Mouse (Mus musculus): ENCODE data around the gene Rem2. TPM values are rescaled to one million over a fixed set of nuclear protein-coding genes. Genes with fewer than 3 reads are reported as not detected.

Gene Rem2
- polyA plus RNA-seq, 1 experiment from 2014 or later, result 32.5 TPM

GRCm38 (mm10) chr14:54442548-54442947 lies 33.4 kb upstream of the Rem2 start:
- Histone ChIP-seq H3K9ac (no peak overlapping the region), H3K4me3 (replicated peaks; ENCODE audit: low read length) (no peak overlapping the region), H3K4me1 (replicated peaks; ENCODE audit: control insufficient read depth, insufficient read depth, low read length) (no peaks in the 10 kb centered on the region), H3K9me3 (ENCODE audit: control insufficient read depth, low read length) (no peaks in the 10 kb centered on the region), H3K27ac (no peak overlapping the region), H3K4me2 (replicated peaks) (no peak overlapping the region), H3K27me3 (ENCODE audit: control insufficient read depth, insufficient read depth, low read length) (0 out of 2 replicates have a peak, but pooled peaks cover 3% of the 10 kb centered on the region), H3K36me3 (replicated peaks; ENCODE audit: control insufficient read depth, insufficient read depth) (0 out of 2 replicates have a peak, but pooled peaks cover 7% of the 10 kb centered on the region)
- no peak for ATAC-seq (ENCODE audit: low FRiP score)
- WGBS, result 86% methylated on average over 3 of the region's 3 CpGs
- no peak for DNase-seq (ENCODE audit: low spot score)

- Histone ChIP-seq H3K9me3 (ENCODE audit: control insufficient read depth, low read length) (no peaks in the 10 kb centered on the region), H3K4me2 (replicated peaks) (no peak overlapping the region), H3K36me3 (replicated peaks; ENCODE audit: control insufficient read depth, insufficient read depth) (0 out of 2 replicates have a peak, but pooled peaks cover 7% of the 10 kb centered on the region), H3K4me3 (replicated peaks; ENCODE audit: low read length) (no peak overlapping the region), H3K27me3 (ENCODE audit: control insufficient read depth, insufficient read depth, low read length) (0 out of 2 replicates have a peak, but pooled peaks cover 3% of the 10 kb centered on the region), H3K9ac (no peak overlapping the region), H3K27ac (no peak overlapping the region), H3K4me1 (replicated peaks; ENCODE audit: control insufficient read depth, insufficient read depth, low read length) (no peaks in the 10 kb centered on the region)
- ATAC-seq (ENCODE audit: low FRiP score) (0 out of 2 replicates have a peak, but pooled peaks have one; percentile 9), DNase-seq (ENCODE audit: low spot score) (no peak)
- 21% methylated on average over 3 of the region's 3 CpGs for WGBS
Observed at GRCm38 (mm10) chr14:54443196-54443595, 32.7 kb upstream of the Rem2 start.

GRCm38 (mm10) chr14:54443712-54444618 lies 31.9 kb upstream of the Rem2 start:
- Histone ChIP-seq H3K4me1 (replicated peaks; ENCODE audit: control insufficient read depth, insufficient read depth, low read length) (no peaks in the 10 kb centered on the region), H3K27me3 (ENCODE audit: control insufficient read depth, insufficient read depth, low read length) (0 out of 2 replicates have a peak, but pooled peaks cover 3% of the 10 kb centered on the region), H3K9ac (no peak overlapping the region), H3K4me2 (replicated peaks) (no peak overlapping the region), H3K4me3 (replicated peaks; ENCODE audit: low read length) (no peak overlapping the region), H3K27ac (no peak overlapping the region), H3K9me3 (ENCODE audit: control insufficient read depth, low read length) (no peaks in the 10 kb centered on the region), H3K36me3 (replicated peaks; ENCODE audit: control insufficient read depth, insufficient read depth) (0 out of 2 replicates have a peak, but pooled peaks cover 7% of the 10 kb centered on the region)
- DNase-seq (ENCODE audit: low spot score) (no peak), ATAC-seq (ENCODE audit: low FRiP score) (no peak)
- WGBS, result 70% methylated on average over 15 of the region's 15 CpGs

- Histone ChIP-seq H3K4me2 (replicated peaks) (no peak overlapping the region), H3K9ac (no peak overlapping the region), H3K27ac (no peak overlapping the region), H3K9me3 (ENCODE audit: control insufficient read depth, low read length) (no peaks in the 10 kb centered on the region), H3K27me3 (ENCODE audit: control insufficient read depth, insufficient read depth, low read length) (0 out of 2 replicates have a peak, but pooled peaks cover 3% of the 10 kb centered on the region), H3K36me3 (replicated peaks; ENCODE audit: control insufficient read depth, insufficient read depth) (no peaks in the 10 kb centered on the region), H3K4me1 (replicated peaks; ENCODE audit: control insufficient read depth, insufficient read depth, low read length) (no peaks in the 10 kb centered on the region), H3K4me3 (replicated peaks; ENCODE audit: low read length) (no peak overlapping the region)
- no peak for DNase-seq (ENCODE audit: low spot score)
- WGBS, result 68% methylated on average over 3 of the region's 3 CpGs
- ATAC-seq (ENCODE audit: low FRiP score), result no peak
Observed at GRCm38 (mm10) chr14:54445476-54445875, 30.4 kb upstream of the Rem2 start.

GRCm38 (mm10) chr14:54453566-54453965 lies 22.3 kb upstream of the Rem2 start:
- Histone ChIP-seq H3K4me1 (replicated peaks; ENCODE audit: control insufficient read depth, insufficient read depth, low read length) (no peaks in the 10 kb centered on the region), H3K36me3 (replicated peaks; ENCODE audit: control insufficient read depth, insufficient read depth) (no peaks in the 10 kb centered on the region), H3K9me3 (ENCODE audit: control insufficient read depth, low read length) (no peaks in the 10 kb centered on the region), H3K9ac (no peak overlapping the region), H3K4me2 (replicated peaks) (no peak overlapping the region), H3K27me3 (ENCODE audit: control insufficient read depth, insufficient read depth, low read length) (no peaks in the 10 kb centered on the region), H3K4me3 (replicated peaks; ENCODE audit: low read length) (no peak overlapping the region), H3K27ac (no peak overlapping the region)
- no peak for DNase-seq (ENCODE audit: low spot score)
- no peak for ATAC-seq (ENCODE audit: low FRiP score)
- WGBS, result 86% methylated on average over 9 of the region's 9 CpGs

GRCm38 (mm10) chr14:54454669-54455528 lies 21.0 kb upstream of the Rem2 start:
- Histone ChIP-seq H3K4me2 (replicated peaks) (no peak overlapping the region), H3K4me3 (replicated peaks; ENCODE audit: low read length) (no peak overlapping the region), H3K36me3 (replicated peaks; ENCODE audit: control insufficient read depth, insufficient read depth) (no peaks in the 10 kb centered on the region), H3K27me3 (ENCODE audit: control insufficient read depth, insufficient read depth, low read length) (no peaks in the 10 kb centered on the region), H3K27ac (no peak overlapping the region), H3K4me1 (replicated peaks; ENCODE audit: control insufficient read depth, insufficient read depth, low read length) (no peaks in the 10 kb centered on the region), H3K9ac (no peak overlapping the region), H3K9me3 (ENCODE audit: control insufficient read depth, low read length) (no peaks in the 10 kb centered on the region)
- ATAC-seq (ENCODE audit: low FRiP score), result no peak
- 88% methylated on average over 11 of the region's 11 CpGs for WGBS
- DNase-seq (ENCODE audit: low spot score), result no peak

GRCm38 (mm10) chr14:54457907-54458569 lies 17.9 kb upstream of the Rem2 start:
- Histone ChIP-seq H3K9ac (no peak overlapping the region), H3K36me3 (replicated peaks; ENCODE audit: control insufficient read depth, insufficient read depth) (no peaks in the 10 kb centered on the region), H3K4me1 (replicated peaks; ENCODE audit: control insufficient read depth, insufficient read depth, low read length) (no peaks in the 10 kb centered on the region), H3K4me3 (replicated peaks; ENCODE audit: low read length) (no peak overlapping the region), H3K27ac (no peak overlapping the region), H3K9me3 (ENCODE audit: control insufficient read depth, low read length) (no peaks in the 10 kb centered on the region), H3K4me2 (replicated peaks) (no peak overlapping the region), H3K27me3 (ENCODE audit: control insufficient read depth, insufficient read depth, low read length) (no peaks in the 10 kb centered on the region)
- WGBS, result 91% methylated on average over 14 of the region's 14 CpGs
- no peak for ATAC-seq (ENCODE audit: low FRiP score)
- DNase-seq (ENCODE audit: low spot score), result no peak

GRCm38 (mm10) chr14:54462146-54462545 lies 13.8 kb upstream of the Rem2 start:
- peaks cover 8% of the 10 kb centered on the region for H3K4me1 ChIP-seq (replicated peaks; ENCODE audit: control insufficient read depth, insufficient read depth, low read length)
- H3K9me3 ChIP-seq (ENCODE audit: control insufficient read depth, low read length), result no peaks in the 10 kb centered on the region
- no peak overlapping the region for H3K27ac ChIP-seq
- no peak overlapping the region for H3K4me3 ChIP-seq (replicated peaks; ENCODE audit: low read length)
- H3K27me3 ChIP-seq (ENCODE audit: control insufficient read depth, insufficient read depth, low read length), result no peaks in the 10 kb centered on the region
- H3K4me2 ChIP-seq (replicated peaks), result no peak overlapping the region
- DNase-seq (ENCODE audit: low spot score) (no peak), ATAC-seq (ENCODE audit: low FRiP score) (no peak)
- no peak overlapping the region for H3K9ac ChIP-seq
- peaks cover 4% of the 10 kb centered on the region; the same call in 1 of the 2 replicates for H3K36me3 ChIP-seq (replicated peaks; ENCODE audit: control insufficient read depth, insufficient read depth)
- 92% methylated on average over 4 of the region's 4 CpGs for WGBS

Data from hindbrain, embryonic 14.5 days (tissue).